Mouse (Mus musculus): ENCODE results near the gene Acadm. TPM values are rescaled to one million over a fixed set of nuclear protein-coding genes. Genes with fewer than 3 reads are reported as not detected.

Acadm gene
- 53.0 and 58.3 TPM in 2 replicates for polyA plus RNA-seq (2014; fragmentation: Nextera tagmentation; extraction: Ambion mirVana)

DNA sequence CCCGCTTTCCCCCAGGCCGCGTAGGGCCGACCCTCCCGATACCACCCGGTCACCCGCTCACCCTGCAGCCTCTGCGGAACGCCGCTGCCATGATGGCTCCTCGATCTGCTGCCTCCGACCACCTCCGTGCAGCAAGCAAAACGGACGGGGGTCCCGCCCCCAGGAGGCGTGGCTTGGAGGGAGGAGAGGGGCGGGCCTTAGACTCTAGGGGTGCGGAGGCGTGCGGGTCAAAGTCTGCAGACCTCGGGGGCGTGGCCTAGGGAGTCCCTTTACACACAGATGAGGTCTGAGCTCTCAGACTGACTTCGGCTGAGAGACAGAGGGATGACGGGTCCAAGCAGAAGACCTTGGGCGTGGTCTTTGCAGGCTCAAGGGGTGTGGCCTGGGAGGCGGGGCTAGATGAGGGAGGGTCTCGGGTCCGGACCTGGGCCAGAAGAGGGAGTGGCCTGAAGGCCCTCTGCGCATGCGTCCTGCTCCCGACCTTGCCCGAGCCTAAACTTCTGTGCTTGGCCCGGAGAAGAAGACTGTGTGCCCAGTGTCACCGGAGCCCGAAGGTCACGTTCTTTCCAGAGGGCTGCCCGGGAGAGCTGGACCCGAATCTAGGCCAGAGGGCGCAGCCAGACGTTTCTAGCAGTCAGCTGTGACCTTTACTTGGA, at the start of gene Acadm:
Gene Acadm, minus strand, starts transcription at position 298 of the 656 bp plus-strand sequence.
- Histone ChIP-seq H3K4me2 (ENCODE audit: low read depth) (peak within 1 kb of the TSS; percentile 72), H3K27ac (ENCODE audit: low read depth, low read length) (peak within 1 kb of the TSS; percentile 49; the same call in 1 of the 2 replicates), H3K36me3 (ENCODE audit: control insufficient read depth, insufficient read depth, low read length) (no peaks in the 10 kb centered on the region), H3K9me3 (ENCODE audit: control insufficient read depth, low read length) (no peaks in the 10 kb centered on the region), H3K4me1 (ENCODE audit: control insufficient read depth, insufficient read depth, low read length) (peaks cover 3% of the 10 kb centered on the region), H3K27me3 (ENCODE audit: control insufficient read depth, insufficient read depth, low read length) (no peaks in the 10 kb centered on the region), H3K9ac (ENCODE audit: low read length) (peak within 1 kb of the TSS; percentile 57), H3K4me3 (ENCODE audit: low read depth, low read length) (peak within 1 kb of the TSS; percentile 55)
- peak; percentile 98 for ATAC-seq (ENCODE audit: insufficient read depth, low FRiP score, low TSS enrichment)
- peak; percentile 98 for DNase-seq (ENCODE audit: low spot score)
- WGBS = under 1% methylated on average over 39 of the region's 41 CpGs

DNA sequence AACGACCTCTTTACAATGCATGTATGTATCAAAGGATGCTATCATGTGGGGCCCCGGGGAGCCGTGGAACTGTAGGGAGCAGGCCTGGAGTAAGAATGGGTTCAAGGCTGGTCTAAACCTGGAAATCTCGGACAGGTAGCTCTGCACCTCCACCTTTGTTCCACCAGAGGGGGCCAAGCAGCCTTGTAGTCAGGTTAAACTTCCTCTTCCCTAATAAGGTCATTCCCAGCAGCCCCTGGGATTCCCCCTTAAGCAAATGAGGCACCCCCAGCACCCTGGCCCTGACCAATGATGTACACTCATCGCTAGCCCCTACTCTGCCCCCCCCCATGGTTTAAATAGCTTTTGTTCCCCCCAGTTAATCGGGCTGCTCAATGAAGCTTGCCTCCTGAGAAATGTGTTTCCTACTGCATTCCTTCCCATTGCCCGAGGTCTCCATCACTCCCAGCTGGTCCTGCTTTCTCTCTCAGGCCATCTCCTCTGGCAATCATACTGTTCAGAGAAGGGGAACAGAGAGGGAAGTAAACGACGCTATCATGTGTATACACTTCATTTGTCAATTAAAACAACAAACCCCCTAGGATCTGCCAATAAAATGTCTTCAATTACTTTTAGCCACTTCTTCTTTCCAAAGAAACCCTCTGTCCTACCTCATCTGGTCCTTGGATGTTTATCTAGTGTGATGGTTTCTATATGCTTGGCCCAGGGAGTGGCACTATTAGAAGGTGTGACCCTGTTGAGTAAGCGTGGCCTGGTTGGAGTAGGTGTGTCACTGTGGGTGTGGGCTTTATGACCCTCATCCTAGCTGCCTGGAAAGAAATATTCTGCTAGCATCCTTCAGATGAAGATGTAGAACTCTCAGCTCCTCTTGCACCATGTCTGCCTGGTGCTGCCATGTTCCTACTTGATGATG, 40.3 kb upstream of the Acadm start:
- Histone ChIP-seq H3K9me3 (ENCODE audit: control insufficient read depth, low read length) (no peaks in the 10 kb centered on the region), H3K4me2 (ENCODE audit: low read depth) (no peak overlapping the region), H3K27ac (ENCODE audit: low read depth, low read length) (no peak overlapping the region), H3K27me3 (ENCODE audit: control insufficient read depth, insufficient read depth, low read length) (no peaks in the 10 kb centered on the region), H3K36me3 (ENCODE audit: control insufficient read depth, insufficient read depth, low read length) (no peaks in the 10 kb centered on the region), H3K4me3 (ENCODE audit: low read depth, low read length) (no peak overlapping the region), H3K9ac (ENCODE audit: low read length) (no peak overlapping the region), H3K4me1 (ENCODE audit: control insufficient read depth, insufficient read depth, low read length) (no peaks in the 10 kb centered on the region)
- DNase-seq (ENCODE audit: low spot score) (peak; percentile 56), ATAC-seq (ENCODE audit: insufficient read depth, low FRiP score, low TSS enrichment) (peak; percentile 20; the same call in 1 of the 2 replicates)
- WGBS = 57% methylated on average over 10 of the region's 10 CpGs

DNA sequence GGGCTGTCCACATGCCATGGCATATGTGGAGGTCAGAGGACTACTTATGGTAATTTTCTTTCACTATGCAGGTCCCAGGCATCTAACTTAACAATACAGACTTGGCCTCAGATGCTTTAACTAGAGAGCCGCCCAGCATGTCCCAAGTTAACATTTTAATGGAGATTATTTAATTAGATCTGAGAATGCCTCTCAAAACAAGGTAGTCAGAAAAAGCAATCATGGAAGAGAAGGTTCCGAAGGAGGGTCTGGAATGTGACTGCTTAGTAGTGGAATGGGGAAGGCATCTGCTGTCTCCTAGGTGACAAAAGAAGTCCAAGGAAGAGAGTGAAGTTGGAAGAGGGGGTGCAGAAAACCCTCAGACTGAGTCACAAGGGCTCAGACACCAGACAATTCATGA, 36.2 kb upstream of the Acadm start:
- H3K4me2 ChIP-seq (ENCODE audit: low read depth) = no peak overlapping the region
- H3K36me3 ChIP-seq (ENCODE audit: control insufficient read depth, insufficient read depth, low read length) = no peaks in the 10 kb centered on the region
- no peak for ATAC-seq (ENCODE audit: insufficient read depth, low FRiP score, low TSS enrichment)
- H3K4me3 ChIP-seq (ENCODE audit: low read depth, low read length) = no peak overlapping the region
- 59% methylated on average over 2 of the region's 2 CpGs for WGBS
- H3K9me3 ChIP-seq (ENCODE audit: control insufficient read depth, low read length) = no peaks in the 10 kb centered on the region
- H3K27ac ChIP-seq (ENCODE audit: low read depth, low read length) = no peak overlapping the region
- no peaks in the 10 kb centered on the region for H3K4me1 ChIP-seq (ENCODE audit: control insufficient read depth, insufficient read depth, low read length)
- H3K9ac ChIP-seq (ENCODE audit: low read length) = no peak overlapping the region
- no peaks in the 10 kb centered on the region for H3K27me3 ChIP-seq (ENCODE audit: control insufficient read depth, insufficient read depth, low read length)
- DNase-seq (ENCODE audit: low spot score) = no peak

DNA sequence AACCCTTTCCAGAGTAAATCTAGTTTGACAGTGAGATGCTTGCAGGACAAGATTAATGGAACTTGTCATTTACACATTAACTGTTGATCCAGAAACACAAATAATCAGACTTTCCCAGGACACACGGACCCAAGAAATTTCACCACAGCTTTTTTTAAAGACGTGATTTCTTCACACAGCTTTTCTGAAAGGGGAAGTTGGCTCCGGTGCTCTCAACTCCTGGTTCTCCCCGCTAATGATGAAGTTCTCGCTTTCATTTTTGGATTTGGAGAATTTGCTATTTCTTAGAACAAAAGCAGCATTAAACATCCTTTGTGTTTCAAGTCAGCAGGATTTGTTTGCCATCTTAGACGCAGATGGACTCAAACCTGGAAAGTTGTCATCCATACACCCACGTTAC, 31.4 kb upstream of the Acadm start:
- no peak overlapping the region for H3K27ac ChIP-seq (ENCODE audit: low read depth, low read length)
- no peak overlapping the region for H3K9ac ChIP-seq (ENCODE audit: low read length)
- H3K4me2 ChIP-seq (ENCODE audit: low read depth) = no peak overlapping the region
- 84% methylated on average over 7 of the region's 7 CpGs for WGBS
- H3K27me3 ChIP-seq (ENCODE audit: control insufficient read depth, insufficient read depth, low read length) = peaks cover 10% of the 10 kb centered on the region
- DNase-seq (ENCODE audit: low spot score) (no peak), ATAC-seq (ENCODE audit: insufficient read depth, low FRiP score, low TSS enrichment) (no peak)
- no peaks in the 10 kb centered on the region for H3K9me3 ChIP-seq (ENCODE audit: control insufficient read depth, low read length)
- no peaks in the 10 kb centered on the region for H3K4me1 ChIP-seq (ENCODE audit: control insufficient read depth, insufficient read depth, low read length)
- no peaks in the 10 kb centered on the region for H3K36me3 ChIP-seq (ENCODE audit: control insufficient read depth, insufficient read depth, low read length)
- no peak overlapping the region for H3K4me3 ChIP-seq (ENCODE audit: low read depth, low read length)

DNA sequence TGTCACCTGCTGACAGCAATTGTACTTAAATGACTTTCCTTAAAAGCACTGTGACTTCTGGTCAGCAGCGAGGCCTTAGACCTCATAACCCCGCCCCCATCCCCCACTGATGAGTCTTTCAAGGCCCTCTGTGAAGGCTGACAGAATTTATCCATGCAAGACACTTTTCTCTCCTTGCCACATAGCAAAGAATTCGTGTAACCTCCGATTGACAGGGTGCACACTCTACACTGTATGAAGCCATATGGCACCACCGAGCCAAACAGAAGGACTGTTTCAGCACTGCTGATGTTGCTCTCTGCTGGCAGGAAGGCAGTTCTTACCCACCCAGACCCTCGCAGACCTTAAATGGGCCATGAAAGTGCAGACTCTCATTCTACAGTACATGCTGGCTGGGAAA, 30.6 kb upstream of the Acadm start:
- Histone ChIP-seq H3K4me1 (ENCODE audit: control insufficient read depth, insufficient read depth, low read length) (no peaks in the 10 kb centered on the region), H3K27ac (ENCODE audit: low read depth, low read length) (no peak overlapping the region), H3K9ac (ENCODE audit: low read length) (no peak overlapping the region), H3K4me2 (ENCODE audit: low read depth) (no peak overlapping the region), H3K36me3 (ENCODE audit: control insufficient read depth, insufficient read depth, low read length) (no peaks in the 10 kb centered on the region), H3K9me3 (ENCODE audit: control insufficient read depth, low read length) (no peaks in the 10 kb centered on the region), H3K4me3 (ENCODE audit: low read depth, low read length) (no peak overlapping the region), H3K27me3 (ENCODE audit: control insufficient read depth, insufficient read depth, low read length) (peaks cover 10% of the 10 kb centered on the region)
- ATAC-seq (ENCODE audit: insufficient read depth, low FRiP score, low TSS enrichment) = no peak
- WGBS = 6% methylated on average over 6 of the region's 6 CpGs
- DNase-seq (ENCODE audit: low spot score) = no peak

DNA sequence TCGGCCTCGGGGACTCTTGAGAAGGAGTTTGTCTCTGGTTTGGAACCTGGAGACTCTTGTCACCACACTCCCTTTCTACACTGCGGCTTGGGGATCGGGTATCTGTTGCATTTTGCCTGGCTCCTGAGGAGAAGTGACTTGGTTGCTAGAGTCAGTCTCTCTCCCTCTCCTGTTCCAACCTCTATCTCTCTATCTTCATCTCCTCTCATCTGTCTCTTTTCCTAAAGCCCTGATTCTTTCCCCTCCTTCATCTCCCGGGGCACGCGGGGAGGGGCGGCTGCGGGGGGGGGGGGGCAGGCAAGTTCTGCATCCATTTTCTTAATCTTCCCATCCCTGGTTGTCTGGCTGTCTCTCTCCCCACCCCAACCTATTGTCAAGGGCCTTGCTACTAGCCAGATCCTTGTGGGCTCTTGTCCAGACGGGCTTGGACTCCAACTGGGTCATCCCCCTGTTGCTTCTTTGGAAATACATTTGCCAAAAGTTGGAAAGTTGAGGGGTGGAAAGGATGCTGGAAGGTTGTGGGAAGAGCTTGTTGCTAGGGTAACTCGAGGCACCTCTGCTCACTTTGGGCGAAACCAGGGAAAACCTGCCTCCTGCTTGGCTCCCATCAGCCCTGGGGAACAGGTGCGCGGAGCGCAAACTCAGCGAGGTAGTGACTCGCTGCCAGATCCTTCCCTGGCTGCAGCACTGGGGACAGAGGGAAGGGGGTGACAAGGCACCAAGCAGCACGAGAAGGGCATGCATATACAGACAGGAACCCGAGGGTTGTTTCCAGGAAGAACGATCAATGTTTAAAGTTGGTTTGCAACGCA, 29.7 kb upstream of the Acadm start:
- H3K9me3 ChIP-seq (ENCODE audit: control insufficient read depth, low read length) = no peaks in the 10 kb centered on the region
- H3K27me3 ChIP-seq (ENCODE audit: control insufficient read depth, insufficient read depth, low read length) = peaks cover 10% of the 10 kb centered on the region
- 3% methylated on average over 21 of the region's 21 CpGs for WGBS
- ATAC-seq (ENCODE audit: insufficient read depth, low FRiP score, low TSS enrichment) (peak; percentile 49; the same call in 1 of the 2 replicates), DNase-seq (ENCODE audit: low spot score) (no peak)
- H3K27ac ChIP-seq (ENCODE audit: low read depth, low read length) = no peak overlapping the region
- peak overlapping the region; percentile 63; the same call in 1 of the 2 replicates for H3K9ac ChIP-seq (ENCODE audit: low read length)
- H3K4me3 ChIP-seq (ENCODE audit: low read depth, low read length) = peak overlapping the region; percentile 55
- H3K4me1 ChIP-seq (ENCODE audit: control insufficient read depth, insufficient read depth, low read length) = no peaks in the 10 kb centered on the region
- H3K36me3 ChIP-seq (ENCODE audit: control insufficient read depth, insufficient read depth, low read length) = no peaks in the 10 kb centered on the region
- peak overlapping the region; percentile 63 for H3K4me2 ChIP-seq (ENCODE audit: low read depth)

DNA sequence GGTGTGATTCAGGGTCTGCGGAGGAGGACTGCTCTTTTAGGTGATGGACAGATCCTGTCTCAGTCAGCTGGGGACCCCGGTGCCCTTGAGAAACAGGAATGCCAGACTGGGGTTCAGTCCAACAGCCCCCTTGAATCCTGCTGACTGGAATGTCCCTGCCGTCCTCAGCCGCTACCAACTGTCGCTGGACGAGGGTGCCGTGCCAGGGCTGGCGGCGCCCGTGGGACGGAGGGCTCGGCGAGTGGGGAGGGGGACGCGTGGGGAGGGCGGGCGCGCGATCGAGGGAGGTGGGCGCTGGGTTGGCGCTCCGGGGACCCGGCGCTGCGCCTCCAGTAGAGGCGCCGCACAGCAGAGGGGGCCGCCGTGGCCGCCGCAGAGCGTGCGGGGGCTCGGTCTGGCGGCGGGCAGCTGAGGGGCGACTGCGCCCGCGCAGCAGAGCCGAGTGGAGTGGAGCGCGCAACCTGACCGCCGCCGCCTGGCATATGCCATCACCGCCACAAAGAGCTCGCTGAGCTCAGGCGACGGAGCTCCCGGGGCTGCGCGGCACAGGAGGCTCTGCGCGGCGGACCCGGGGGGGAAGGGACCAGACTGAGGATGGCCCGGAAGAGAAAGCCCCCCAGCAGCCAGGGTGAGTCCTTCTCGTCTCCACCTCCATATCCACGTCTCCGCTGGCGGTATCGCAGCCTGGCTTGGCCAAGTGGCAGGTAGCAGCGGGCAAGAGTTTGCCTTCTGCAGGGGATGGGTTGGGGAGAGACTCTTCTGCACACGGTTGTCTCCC, 28.9 kb upstream of the Acadm start, which contains the start of gene Slc44a5:
Gene Slc44a5, plus strand, starts transcription at position 266 of the 778 bp plus-strand sequence.
- Histone ChIP-seq H3K9ac (ENCODE audit: low read length) (peak within 1 kb of the TSS; percentile 63), H3K4me1 (ENCODE audit: control insufficient read depth, insufficient read depth, low read length) (no peaks in the 10 kb centered on the region), H3K4me2 (ENCODE audit: low read depth) (peak within 1 kb of the TSS; percentile 63), H3K36me3 (ENCODE audit: control insufficient read depth, insufficient read depth, low read length) (no peaks in the 10 kb centered on the region), H3K9me3 (ENCODE audit: control insufficient read depth, low read length) (no peaks in the 10 kb centered on the region), H3K4me3 (ENCODE audit: low read depth, low read length) (peak within 1 kb of the TSS; percentile 55), H3K27ac (ENCODE audit: low read depth, low read length) (no peak within 1 kb of the TSS), H3K27me3 (ENCODE audit: control insufficient read depth, insufficient read depth, low read length) (peaks cover 10% of the 10 kb centered on the region)
- peak; percentile 58 for DNase-seq (ENCODE audit: low spot score)
- WGBS = under 1% methylated on average over 63 of the region's 66 CpGs
- ATAC-seq (ENCODE audit: insufficient read depth, low FRiP score, low TSS enrichment) = peak; percentile 81

DNA sequence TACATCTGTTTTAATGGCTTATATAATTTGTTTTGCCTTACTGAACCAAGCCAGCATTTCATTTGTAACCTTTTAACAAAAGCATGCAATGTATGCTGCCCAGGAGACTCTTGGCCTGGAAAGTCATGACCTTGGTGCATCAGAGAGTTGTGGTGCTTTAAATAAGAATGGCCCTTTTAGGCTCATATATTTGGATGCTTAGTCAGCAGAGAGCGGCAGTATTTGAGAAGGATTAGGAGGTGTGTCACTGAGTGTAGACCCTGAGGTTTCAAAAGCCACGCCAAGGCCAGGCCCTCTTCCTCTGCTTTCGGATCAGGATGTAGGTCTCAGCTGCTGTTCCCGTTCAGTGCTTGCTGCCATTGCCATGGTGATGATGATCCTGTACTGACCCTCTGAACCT, 25.0 kb upstream of the Acadm start:
- Histone ChIP-seq H3K4me2 (ENCODE audit: low read depth) (no peak overlapping the region), H3K4me1 (ENCODE audit: control insufficient read depth, insufficient read depth, low read length) (no peaks in the 10 kb centered on the region), H3K4me3 (ENCODE audit: low read depth, low read length) (no peak overlapping the region), H3K36me3 (ENCODE audit: control insufficient read depth, insufficient read depth, low read length) (no peaks in the 10 kb centered on the region), H3K9ac (ENCODE audit: low read length) (no peak overlapping the region), H3K27ac (ENCODE audit: low read depth, low read length) (no peak overlapping the region), H3K9me3 (ENCODE audit: control insufficient read depth, low read length) (no peaks in the 10 kb centered on the region), H3K27me3 (ENCODE audit: control insufficient read depth, insufficient read depth, low read length) (peaks cover 7% of the 10 kb centered on the region)
- WGBS = 91% methylated on average over 4 of the region's 4 CpGs
- no peak for ATAC-seq (ENCODE audit: insufficient read depth, low FRiP score, low TSS enrichment)
- no peak for DNase-seq (ENCODE audit: low spot score)
